Comparison of ENCODE assay signal across 21 mouse cellular contexts in the genomic region with DNA sequence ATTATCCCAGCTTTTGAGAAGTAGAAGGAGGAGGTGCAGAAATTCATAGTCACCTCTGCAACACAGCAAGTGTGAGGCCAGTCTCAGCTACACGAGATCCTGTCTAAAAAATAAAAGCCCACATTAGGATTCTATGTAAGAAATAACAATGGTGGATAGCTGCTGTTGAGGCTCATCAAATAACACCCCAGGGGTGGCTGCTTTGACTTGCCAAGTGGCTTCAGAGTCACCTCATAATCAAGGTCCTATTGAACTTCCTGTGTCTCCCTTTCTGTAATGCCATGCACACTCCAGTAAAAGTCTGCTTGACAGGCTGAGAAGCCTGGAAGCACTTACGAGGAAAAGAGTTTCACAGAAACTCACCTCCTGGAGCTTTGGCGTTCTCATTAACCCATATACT.
DNase-seq lines count a peak whose midpoint lies in the region; ATAC-seq and TF ChIP-seq lines count a peak whose summit lies in the region.
"Had no signal": no experiment of that assay in that cellular context is flagged by ENCODE, and none has a peak within 500 bp of the region (broad histone marks: within the 10 kb centered on the region; RNA-seq: fewer than 3 reads in every experiment).

No protein-coding gene starts in this region.

- no peak overlapping the region for H3K4me3 ChIP-seq in ES-Bruce4 (ENCODE audit: low read depth, low read length)
- no peak overlapping the region for H3K4me3 ChIP-seq in midbrain, embryonic 13.5 days (replicated peaks)
- H3K4me3 ChIP-seq: embryonic facial prominence, embryonic 10.5 days; forebrain, embryonic 13.5 days; heart, adult 2 months; heart, embryonic 15.5 days; hindbrain, embryonic 13.5 days had no signal

- no peaks in the 10 kb centered on the region for H3K4me1 ChIP-seq in ES-Bruce4 (ENCODE audit: control insufficient read depth, insufficient read depth, low read length)
- no peaks in the 10 kb centered on the region for H3K4me1 ChIP-seq in midbrain, embryonic 13.5 days (replicated peaks)
- H3K4me1 ChIP-seq: embryonic facial prominence, embryonic 10.5 days; heart, embryonic 15.5 days; hindbrain, embryonic 13.5 days had no signal

- peak; percentile 6 for DNase-seq in kidney, adult 11 months
- no peak for DNase-seq in kidney, postnatal 10 days
- peak; percentile 97 for DNase-seq in R1 (ENCODE audit: low read depth, low spot score)
- peak; percentile 33 for DNase-seq in forelimb bud, embryonic 11.5 days (ENCODE audit: low read depth, low spot score)
- no peak for DNase-seq in adipocyte (ENCODE audit: low spot score)
- DNase-seq: adrenal gland, postnatal 10 days; cerebellum, adult 2 months; cerebellum, postnatal 10 days; gastrocnemius, postnatal 10 days; heart, adult 2 months; heart, postnatal 14 days had no signal

- TF ChIP-seq POLR2A in ES-Bruce4 (IDR thresholded peaks at IDR 0.05; ENCODE audit: insufficient read depth, low read length) = no peak

- H3K27me3 ChIP-seq in ES-Bruce4 (ENCODE audit: control insufficient read depth, insufficient read depth, low read length, poor library complexity, severe bottlenecking) = no peaks in the 10 kb centered on the region
- H3K27me3 ChIP-seq in midbrain, embryonic 13.5 days = no peaks in the 10 kb centered on the region
- H3K27me3 ChIP-seq: forebrain, embryonic 13.5 days; heart, embryonic 15.5 days; hindbrain, embryonic 13.5 days had no signal

- H3K9ac ChIP-seq in ES-Bruce4 (ENCODE audit: low read depth, poor library complexity, severe bottlenecking) = no peak overlapping the region
- H3K9ac ChIP-seq in midbrain, embryonic 13.5 days (replicated peaks) = no peak overlapping the region
- H3K9ac ChIP-seq: forebrain, embryonic 13.5 days; heart, embryonic 15.5 days; hindbrain, embryonic 13.5 days had no signal

- TF ChIP-seq EP300 in ES-Bruce4 (IDR thresholded peaks at IDR 0.05; ENCODE audit: insufficient read depth, low read depth, low read length) = no peak

- H3K36me3 ChIP-seq in ES-Bruce4 (ENCODE audit: control insufficient read depth, insufficient read depth, low read length, poor library complexity, severe bottlenecking) = no peaks in the 10 kb centered on the region
- H3K36me3 ChIP-seq in midbrain, embryonic 13.5 days = no peaks in the 10 kb centered on the region
- H3K36me3 ChIP-seq: embryonic facial prominence, embryonic 10.5 days; G1E; heart, embryonic 15.5 days; hindbrain, embryonic 13.5 days had no signal

- H3K9me3 ChIP-seq in ES-Bruce4 (replicated peaks; ENCODE audit: control insufficient read depth, insufficient read depth, low read length, poor library complexity, severe bottlenecking) = peaks cover 26% of the 10 kb centered on the region
- no peaks in the 10 kb centered on the region for H3K9me3 ChIP-seq in midbrain, embryonic 13.5 days
- H3K9me3 ChIP-seq: embryonic facial prominence, embryonic 10.5 days; forebrain, embryonic 13.5 days; heart, embryonic 15.5 days; hindbrain, embryonic 13.5 days had no signal

- no peak overlapping the region for H3K4me2 ChIP-seq in midbrain, embryonic 13.5 days (replicated peaks)
- H3K4me2 ChIP-seq: forebrain, embryonic 13.5 days; heart, embryonic 11.5 days; heart, embryonic 15.5 days; hindbrain, embryonic 13.5 days had no signal

- ATAC-seq in midbrain, embryonic 13.5 days = no peak
- no peak for ATAC-seq in megakaryocyte-erythroid progenitor cell, adult 5-6 weeks (replicated peaks; ENCODE audit: low FRiP score, low TSS enrichment, poor library complexity, severe bottlenecking)
- ATAC-seq: forebrain, embryonic 13.5 days; hindbrain, postnatal 0 days had no signal

- peak overlapping the region; percentile 100 for H3K27ac ChIP-seq in ES-Bruce4 (ENCODE audit: insufficient read depth, low read length)
- no peak overlapping the region for H3K27ac ChIP-seq in midbrain, embryonic 13.5 days
- H3K27ac ChIP-seq: embryonic facial prominence, embryonic 10.5 days; forebrain, embryonic 13.5 days; heart, adult 2 months; heart, embryonic 15.5 days; hindbrain, embryonic 13.5 days; hindbrain, postnatal 0 days had no signal

- TF ChIP-seq CTCF in ES-Bruce4 (IDR thresholded peaks at IDR 0.05; ENCODE audit: low read depth, low read length) = no peak

- WGBS in midbrain, embryonic 13.5 days = 60% methylated on average over 3 of the region's 3 CpGs

Comparison
In these comparisons a context has a peak if more than half of its experiments do, and no peak if none do; other contexts are left out.
1. DNase-seq: peak in kidney, adult 11 months (single experiment), R1 (single experiment) and forelimb bud, embryonic 11.5 days (single experiment); none in kidney, postnatal 10 days (single experiment) and adipocyte (single experiment).